Mouse (Mus musculus): ENCODE results near the gene Gm27021.

GRCm38 (mm10) chr8:120562680-120563347 lies 105.1 kb downstream of the Gm27021 start:
- TF ChIP-seq GATA1 (IDR thresholded peaks at IDR 0.05; ENCODE audit: borderline replicate concordance, low read length) (no peak), FLI1 (IDR thresholded peaks at IDR 0.05; ENCODE audit: low read length) (no peak)
